Mouse (Mus musculus): Measurements from ENCODE around the gene Slc38a6.

Gene Slc38a6

DNA sequence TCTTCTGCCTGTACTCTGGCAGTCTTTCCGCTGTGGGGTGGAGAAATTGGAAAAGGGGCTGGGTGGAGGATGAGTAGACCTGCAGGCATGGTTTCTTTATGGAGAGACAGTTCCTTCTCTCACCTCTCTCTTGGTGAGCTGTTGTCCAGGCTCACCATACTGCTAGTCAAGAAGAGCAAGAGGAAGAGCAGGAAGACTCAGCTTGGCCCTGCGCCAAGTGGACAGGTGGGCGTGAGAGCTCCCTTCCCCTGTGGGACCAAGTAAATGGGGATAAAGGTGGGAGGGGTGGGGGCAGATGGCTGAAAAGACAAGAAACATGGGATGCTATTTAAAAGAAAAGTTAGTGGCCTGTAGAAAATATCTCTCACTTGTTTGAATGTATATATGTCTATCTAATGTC lies 71.2 kb downstream of the Slc38a6 start:
- DNase-seq: no peak

DNA sequence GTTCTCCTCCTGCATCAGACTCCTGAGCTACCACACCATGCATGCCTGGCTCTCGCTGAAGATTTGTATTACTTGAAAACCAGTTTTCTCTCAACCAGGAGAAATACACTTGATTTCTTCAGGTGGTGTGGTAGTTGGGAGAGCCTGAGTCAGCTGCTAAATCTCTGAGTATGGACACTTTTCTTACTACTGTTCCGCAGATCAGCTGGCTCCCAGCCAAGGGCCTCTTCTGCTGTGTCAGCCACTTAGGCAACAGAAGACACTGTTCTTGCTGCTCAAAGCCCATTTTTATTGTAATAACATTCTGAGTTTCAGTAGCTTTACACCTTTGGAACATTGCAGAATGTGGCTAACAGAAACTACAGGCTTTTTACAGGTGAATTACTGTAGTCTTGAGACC lies 72.1 kb downstream of the Slc38a6 start:
- peak; percentile 49 for DNase-seq

DNA sequence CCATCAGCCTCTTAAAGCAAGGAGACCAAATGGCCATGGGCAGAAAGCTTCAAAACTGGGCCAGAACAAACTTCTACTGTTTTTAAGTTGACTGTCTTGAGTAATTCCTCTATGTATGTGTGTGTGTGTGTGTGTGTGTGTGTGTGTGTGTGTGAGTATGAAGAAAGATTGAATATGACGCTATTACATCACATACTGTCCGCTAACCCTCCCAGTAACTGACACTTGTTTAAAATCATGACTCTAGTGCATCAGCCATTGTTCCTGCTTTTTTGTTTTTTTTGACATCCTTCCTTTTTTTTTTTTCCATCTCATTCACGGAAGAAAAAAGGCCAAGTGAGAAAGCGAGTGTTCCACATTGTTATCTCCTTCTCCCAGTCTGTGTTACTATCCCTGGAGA lies 72.9 kb downstream of the Slc38a6 start:
- no peak for DNase-seq

DNA sequence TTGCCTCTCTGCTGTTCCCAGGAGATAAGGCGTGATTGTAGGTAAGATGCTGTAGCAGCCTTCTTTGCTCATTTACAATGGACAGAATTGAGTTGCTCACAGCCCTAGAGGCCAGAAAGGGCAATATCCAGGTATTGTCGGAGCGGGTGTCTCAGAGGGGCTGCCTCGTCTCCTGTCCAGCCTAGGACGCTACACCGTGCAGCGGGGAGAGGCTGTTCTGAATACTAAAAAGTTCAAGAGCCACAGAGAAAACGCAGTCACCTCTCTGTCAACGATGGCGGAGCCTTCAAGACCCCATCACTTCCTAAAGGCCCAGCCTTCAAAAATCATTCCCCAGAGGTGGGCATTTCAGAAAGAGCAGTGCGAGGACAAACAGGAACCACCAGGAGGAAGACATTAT lies 74.6 kb downstream of the Slc38a6 start:
- DNase-seq: no peak

DNA sequence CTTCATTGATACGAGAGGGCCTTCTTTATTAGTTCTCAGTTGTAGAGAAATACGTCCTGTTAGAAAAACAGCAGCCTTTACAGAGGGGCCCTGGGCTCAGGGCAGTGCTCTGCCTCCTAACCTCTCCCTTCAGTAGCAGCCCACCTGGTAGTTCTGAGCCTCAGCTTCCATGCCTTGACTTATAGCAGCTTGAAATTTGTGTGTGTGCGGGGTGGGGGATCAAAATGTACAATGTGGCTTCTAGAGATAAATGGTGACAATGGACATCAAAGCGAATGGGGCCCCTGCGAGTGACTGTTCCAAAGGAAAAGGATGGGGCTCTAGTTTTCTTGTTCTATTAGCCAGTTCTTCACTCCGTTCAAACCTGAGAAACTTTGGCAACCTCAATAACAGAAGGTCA lies 76.8 kb downstream of the Slc38a6 start:
- no peak for DNase-seq

DNA sequence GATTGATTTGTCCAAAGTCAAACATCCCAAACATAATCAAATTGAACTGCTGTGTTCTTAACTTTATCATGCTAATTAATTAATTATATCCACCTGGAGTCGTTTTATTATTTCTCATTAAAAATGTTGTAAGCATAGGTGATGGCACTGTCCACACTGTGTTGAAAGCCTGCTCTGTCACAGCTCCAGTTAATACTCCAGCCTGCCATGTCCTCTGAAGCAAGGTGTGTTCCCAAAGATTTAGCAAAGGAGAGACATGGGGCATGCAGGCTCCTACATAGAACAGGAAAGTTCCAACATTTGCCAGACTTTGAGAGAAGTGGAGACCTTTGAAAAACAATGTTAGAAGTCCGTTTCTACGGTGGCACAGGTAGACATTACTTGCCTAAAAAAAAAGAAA lies 77.4 kb downstream of the Slc38a6 start:
- no peak for DNase-seq

DNA sequence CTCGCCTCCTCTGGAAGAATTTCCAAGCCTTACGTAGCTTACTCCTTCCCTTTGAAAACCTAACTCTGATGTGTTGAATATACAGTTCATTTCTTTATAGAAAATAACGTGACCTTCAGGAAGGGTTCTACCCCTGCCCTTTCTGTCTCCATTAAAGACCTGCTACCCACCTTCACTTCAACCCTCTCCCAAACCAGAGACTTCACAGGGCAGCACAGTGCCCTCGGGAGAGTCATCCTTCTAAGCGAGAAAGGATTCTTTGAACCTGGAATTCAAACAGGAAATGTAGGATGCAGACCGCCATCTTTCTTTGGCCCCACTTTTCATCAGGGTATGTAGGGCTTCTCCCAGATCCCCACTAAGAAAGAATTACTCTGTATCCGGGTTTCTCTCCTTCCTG lies 80.0 kb downstream of the Slc38a6 start:
- DNase-seq: no peak

DNA sequence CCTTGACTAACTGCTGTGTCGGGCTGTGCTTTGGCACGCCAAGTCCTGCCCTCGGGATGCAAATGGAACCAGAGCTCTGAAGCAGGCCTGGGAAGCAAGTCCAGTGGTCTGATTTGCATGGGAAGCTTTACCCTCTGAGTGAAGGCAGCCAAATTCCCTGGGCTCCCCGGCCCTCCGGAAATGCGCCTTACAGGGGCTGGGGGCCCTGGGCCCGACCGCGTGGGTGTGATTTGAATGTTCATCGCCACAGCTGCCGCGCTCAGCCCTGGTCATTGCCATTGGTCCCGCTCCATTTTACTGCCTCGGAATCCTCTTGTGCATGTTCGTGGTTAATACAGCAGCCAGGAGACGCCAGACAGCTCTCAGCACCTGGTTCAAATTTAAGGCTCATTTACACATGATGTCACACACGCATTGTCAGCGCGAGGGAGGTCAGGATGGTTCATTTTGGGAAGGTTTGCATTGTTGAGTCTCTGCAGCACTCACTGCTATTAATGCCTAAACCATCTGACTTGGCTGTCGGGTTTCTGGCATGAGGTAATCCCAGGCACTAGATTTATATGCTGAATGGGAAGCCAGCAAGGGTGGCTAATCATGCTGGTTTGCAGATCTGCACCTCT lies 81.0 kb downstream of the Slc38a6 start:
- DNase-seq: no peak

DNA sequence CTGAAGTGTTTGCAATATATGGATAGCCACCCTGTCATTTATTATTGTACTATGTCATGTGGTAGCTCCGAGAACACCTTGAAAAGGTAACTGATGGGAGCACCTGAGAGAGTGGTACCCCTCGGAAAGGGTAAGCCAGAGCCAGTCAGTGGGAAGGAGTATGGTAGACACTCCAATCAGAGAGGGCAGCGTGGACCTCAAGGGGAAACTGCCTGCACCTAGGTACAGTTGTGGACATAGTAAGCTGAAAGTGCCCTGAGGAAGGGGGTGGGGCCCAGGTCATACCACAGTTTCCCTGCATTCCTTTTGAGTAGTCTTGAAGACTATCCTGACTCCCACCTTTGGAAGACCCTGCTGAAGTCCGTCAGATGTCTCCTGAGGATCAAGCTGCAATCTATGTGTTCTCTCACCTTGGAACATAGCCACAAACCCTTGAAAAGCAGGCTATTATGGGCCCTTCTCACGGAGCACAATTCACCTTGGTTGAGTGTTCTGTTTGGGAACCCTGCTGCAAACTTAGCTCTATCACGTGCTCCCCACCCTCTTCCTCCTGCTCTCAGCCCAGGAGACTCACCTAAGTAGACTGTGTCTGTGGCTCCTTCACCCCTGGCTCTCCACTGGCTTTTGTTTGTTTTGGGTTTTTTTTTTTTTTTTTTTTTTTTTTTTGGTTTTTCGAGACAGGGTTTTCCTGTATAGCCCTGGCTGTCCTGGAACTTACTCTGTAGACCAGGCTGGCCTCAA lies 82.5 kb downstream of the Slc38a6 start:
- DNase-seq: no peak

DNA sequence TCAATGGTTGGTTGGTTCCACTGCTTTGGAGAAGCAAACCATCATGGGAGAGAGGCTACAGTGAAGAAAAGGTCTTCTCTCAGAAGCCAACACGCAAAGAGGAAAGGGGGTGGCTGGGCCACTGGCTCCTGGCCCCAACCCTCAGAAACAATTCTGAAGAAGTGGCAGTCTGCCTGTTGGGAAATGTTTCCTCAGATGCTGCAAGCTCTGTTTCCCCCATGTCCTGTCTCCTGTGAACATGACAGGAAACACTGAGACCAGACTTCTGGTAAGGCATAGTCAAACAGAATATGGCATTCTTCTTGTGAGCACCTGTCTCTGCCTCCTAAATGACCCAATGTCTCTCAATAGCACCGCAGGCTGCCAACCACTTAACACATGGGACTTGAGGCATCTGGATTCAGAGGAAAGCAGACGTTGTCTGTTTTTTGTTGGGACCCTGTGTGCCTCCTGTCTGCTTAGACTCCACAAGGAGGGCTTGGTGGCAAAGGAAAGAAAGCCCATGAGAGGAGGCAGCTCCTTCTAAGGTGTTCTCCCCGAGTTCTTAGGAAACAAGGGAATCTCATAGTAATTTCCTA lies 83.9 kb downstream of the Slc38a6 start:
- no peak for DNase-seq

DNA sequence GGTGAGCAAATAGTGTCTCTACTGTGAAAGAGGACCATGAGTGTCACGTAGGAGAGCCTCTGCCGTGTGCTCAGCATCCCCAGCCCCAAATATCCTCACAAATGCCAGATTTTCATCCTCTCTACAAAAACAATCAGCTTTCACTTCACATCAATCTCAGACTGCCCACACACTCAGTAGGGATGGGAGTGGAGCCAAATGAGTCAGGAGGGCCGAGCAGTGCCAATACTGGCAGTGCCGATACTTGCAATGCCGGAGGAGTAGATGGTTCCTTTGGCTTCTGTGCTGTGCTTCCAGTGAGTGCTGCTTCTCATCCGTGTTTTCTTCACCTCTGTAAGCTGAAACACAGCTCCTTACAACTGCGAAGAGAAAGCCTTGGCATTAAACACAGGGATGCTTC lies 84.6 kb downstream of the Slc38a6 start:
- peak; percentile 15 for DNase-seq

DNA sequence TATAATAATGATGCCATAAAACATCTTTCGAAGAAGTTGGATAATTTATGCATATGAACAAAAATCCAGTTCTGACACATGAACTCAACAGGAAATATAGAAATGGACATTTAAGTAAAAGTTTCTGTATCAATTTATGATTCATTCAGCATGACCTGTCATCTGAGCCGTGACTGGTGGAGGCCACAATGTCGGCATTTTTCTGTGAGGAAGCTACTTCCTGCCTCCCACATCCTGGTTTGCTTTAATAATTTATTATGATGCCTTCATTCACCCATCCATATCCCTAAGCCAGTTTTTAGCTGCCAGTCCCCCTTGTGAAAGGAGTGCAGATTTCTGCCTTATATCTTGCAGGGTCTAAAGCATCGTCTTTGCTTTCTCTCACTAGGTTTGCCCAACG lies 91.4 kb downstream of the Slc38a6 start:
- no peak for DNase-seq

DNA sequence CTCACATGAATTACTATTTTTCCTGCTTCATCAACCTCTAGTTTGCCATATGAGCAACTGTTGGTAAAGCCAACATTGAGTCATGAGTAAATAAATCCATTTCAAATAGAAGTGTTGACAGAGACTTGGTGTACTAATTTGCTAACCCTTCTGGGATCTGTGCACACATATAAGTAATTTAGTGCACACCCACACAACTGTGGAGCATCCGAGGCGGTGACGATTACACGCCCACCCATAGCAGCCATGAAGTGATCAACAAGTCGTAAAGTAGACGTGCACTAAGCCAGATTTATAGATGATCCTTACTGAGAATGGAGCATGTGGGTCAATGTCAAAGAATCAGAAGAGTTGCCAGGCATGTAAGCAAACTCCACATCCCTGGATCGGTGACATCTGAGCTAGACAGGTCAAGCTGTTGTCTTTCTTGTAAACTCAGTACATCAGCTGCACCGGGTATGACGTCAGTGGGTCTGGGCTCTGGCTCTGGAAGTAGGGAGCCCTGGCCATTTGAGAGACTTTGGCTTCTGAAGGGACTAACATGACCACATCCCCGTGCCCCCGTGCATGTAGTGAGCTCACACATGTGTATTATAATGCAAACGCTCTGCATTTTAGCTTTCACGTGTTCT lies 92.3 kb downstream of the Slc38a6 start:
- no peak for DNase-seq

DNA sequence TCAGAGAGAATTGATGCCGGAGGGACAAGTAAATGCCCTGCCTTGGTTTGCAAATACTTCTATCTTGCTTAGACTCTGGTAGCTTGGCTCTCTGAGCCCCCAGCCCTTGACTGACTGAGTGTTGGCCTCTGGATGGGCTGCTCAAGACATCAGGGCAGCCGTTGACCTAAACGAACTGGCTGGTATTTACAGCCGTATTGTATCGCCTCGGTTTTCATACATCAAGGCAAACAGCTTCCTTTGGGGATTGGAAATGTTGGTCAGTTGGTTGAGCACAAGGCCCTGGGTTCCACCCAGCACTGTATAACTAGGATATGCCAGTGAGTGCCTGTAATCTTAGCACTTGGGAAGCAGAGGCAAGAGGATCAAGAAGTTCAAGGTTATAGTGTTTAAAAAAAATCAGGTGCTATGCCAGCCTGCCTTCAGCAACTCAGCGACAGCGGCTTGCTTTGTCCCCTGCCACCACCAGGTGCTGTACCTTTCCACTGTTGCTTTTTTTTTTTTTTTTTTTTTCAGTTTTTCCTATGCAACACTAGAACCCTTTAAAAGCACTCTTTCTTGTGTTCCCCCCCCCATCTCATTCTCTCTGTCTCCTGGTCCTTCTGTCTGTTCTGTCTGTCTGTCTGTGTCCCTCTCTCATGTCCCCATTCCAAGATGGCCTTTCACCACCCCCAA lies 94.2 kb downstream of the Slc38a6 start:
- no peak for DNase-seq

DNA sequence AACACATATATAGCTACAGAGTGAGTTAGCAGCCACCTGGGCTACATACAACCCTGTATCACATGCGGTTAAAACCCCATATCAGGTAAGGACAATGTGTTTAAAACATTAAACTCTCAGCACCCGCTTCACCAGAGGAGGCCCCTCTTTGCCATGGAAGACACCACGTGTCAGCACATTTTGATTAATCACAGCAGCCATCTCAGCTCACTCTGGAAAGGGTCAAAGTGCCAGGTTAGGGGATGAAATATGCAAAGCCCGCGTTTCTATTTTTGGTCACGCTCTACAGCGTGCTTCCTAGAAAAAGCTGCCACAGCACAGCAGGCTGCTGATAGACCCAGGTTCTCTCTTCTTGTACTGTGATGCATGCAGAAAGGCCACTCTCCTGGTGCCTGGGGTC lies 94.9 kb downstream of the Slc38a6 start:
- no peak for DNase-seq

DNA sequence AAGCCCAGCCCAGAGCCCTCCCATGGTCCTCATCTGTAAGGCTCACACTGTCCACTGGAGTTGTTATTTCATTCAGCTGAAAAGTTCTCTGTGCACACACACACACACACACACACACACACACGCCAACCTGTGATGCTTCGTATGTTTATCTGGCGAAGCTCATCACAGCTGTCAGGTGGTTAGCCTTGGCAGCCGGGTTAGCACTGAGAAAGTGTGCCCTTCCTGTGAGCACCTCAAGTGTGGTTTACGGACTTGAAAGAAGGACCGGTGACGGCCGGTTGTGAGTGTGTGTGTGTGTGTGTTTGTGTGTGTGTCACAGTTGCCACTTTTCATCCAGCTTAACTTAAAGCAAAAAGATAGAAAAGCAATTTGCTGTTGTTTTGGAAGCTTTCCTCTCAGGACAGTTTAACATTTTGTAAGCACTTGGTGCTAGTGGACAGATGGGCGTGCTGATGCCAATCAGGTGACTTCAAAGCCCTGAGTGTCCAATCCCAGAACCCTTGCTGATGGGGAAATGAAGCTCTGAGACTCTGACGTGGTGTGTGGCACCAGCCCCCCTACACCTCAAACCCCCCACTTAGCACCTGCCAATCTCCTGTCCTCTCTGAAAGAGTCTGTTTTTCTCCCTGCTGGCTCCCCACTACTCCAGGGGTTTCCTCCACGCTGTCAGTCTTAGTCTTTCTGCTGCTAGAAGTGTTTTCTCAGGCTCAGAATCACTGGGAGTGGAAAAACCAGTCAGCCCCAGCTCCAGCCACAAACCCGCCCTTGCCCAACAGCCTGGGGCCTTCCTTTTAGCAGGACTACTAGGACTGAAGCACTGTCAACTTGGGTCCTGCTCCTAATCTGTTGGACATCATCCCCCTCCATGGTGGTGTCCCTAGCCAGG lies 96.0 kb downstream of the Slc38a6 start:
- DNase-seq: no peak

DNA sequence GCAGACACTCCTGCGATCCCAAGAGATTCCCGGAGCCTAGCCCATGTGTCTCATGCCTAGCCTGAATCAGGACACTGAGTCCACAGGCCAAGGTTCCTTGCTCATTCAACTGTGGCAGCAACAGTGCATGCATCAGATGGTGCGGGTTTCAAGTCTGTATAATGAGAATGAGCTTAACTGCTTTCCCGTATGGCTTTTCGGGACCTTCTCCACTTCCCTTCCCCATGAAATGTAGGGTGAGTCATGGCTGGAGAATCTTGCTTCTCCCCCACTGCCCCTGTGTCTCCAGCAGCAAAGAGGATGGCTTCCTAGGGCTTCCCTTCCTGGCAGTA lies 96.6 kb downstream of the Slc38a6 start:
- DNase-seq: no peak

DNA sequence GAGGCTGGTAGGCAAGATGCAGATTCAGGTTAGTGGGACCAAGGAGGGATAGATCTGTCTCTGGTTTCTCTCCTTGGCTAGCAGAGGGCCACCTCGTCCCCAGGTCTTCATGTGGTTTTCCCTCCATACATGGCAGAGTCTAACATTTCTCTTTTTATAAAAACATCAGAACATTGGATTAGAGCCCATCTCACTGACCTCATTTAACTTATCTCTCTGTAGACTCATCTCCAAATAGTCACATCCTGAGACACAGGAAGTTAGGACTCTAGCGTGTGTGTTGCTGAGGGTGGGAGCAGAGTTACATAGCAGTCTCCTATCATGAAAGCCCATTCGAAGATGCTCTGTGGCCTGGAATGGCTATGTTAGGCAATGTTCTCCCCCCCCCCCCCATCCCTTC lies 97.3 kb downstream of the Slc38a6 start:
- no peak for DNase-seq

DNA sequence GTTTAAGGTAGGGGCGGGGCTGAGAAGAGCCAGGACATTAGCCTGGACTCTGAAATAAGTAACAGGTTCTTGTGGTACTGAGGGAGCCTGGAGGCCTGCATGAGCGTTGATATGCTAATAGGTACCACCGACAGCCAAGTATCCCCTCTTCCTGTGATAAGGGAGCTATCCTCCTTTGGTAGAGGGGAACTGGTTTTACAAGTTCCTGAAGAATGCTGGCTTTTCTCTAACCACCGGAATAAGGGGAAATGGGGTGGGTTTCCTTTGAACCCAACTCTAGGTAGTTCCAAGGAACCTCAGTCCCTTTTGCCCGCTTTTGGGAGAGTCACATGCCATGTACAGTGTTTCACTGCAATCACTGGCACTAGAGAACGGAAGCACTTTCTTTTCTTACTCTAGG lies 98.2 kb downstream of the Slc38a6 start:
- no peak for DNase-seq

DNA sequence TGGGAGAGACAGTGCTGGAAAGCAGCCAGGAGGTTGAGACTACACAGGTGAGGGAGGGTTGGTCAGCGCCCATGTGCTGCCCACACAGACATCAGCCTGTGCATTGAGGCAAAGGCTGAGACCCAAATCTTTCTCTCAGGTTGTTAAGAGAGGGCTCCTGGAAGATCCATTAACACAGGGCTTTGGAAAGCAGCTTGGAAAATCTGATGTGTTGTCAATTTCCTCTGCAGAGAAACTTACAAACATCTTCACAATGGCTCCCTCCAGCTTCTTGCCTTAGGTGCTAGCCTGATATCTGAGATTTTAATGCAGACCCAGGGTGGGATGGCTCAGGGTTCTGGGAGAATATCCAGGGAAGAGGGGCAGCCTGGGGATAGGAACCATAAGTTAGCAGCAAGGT lies 105.9 kb downstream of the Slc38a6 start:
- no peak for DNase-seq

DNA sequence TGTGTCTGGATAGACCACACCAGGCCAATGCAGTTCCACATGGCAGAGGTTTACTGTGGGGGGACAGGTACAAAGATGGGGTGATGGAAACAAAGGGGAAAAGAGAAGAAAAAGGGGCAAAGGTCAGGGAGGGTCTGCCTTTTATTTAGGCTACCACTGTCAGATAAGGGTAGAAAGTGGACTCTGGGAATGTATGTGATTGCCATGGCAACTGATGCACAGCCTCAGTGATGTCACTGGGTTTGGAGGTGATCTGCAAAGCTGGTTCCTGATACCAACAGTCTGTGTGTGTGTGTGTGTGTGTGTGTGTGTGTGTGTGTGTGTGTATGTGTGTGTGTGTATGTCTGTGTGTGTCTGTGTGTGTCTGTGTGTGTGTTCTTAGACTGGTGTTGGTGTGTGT lies 106.4 kb downstream of the Slc38a6 start:
- DNase-seq: no peak

DNA sequence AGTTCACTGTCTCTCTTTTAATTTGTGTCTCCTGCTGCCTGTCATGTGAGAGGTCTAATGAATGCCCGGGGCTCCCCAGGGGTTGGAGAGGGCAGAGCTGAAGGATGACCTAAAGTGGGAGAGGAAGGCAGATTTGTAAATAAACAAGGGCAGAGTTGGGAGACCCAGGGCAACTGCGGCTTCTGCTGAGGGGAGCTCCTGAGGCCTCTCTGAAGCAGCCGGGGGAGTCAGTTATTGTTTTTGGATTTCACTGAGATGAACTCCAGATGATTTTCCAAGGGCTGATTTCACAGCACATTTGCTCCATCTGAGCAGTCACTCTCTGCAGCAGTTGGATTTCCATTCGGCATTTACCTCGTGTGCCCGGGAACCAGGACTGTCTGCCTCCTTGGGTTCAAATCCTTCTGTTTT lies 107.3 kb downstream of the Slc38a6 start:
- DNase-seq: no peak

DNA sequence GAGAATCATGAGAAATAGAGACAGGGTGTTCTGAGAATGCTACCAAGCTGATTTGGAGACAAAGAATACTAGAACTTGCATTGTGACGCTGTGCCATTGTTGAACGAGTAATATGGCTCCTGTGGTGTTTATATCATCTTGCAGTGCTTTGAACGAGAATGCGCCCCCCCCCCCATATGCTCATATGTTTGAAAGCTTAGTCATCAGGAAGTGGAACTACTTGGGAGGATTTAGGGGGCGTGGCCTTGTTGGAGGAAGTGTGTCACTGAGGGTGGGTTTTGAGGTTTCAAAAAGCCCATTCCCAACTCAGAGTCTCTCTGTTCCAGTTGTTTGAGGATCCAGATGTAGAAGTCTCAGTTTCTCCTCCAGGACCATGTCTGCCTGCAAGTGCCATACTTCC lies 108.0 kb downstream of the Slc38a6 start:
- DNase-seq: no peak
